Mouse (Mus musculus): Measurements from ENCODE around the gene Epor. TPM values are rescaled to one million over a fixed set of nuclear protein-coding genes. Genes with fewer than 3 reads are reported as not detected.

Gene Epor
- 1 to 10 TPM; 7.0 to 9.1 TPM for total RNA-seq (2021)
- long read RNA-seq, experiment 1, transcript Epor-201 (8 exons, 1,761 nt), result major isoform, 6 of 12 reads
- long read RNA-seq, experiment 1, partial matches to known transcripts, result 3 of 12 reads
- long read RNA-seq, experiment 1, other reads (novel, unspliced or antisense), result 3 of 12 reads
- long read RNA-seq, experiment 2, transcript Epor-201 (8 exons, 1,761 nt), result major isoform, 5 of 7 reads
- long read RNA-seq, experiment 2, partial matches to known transcripts, result 1 of 7 reads
- long read RNA-seq, experiment 2, other reads (novel, unspliced or antisense), result 1 of 7 reads

GRCm38 (mm10) chr9:21963417-21963816 lies at the start of gene Epor:
Epor (minus strand) TSS chr9:21963506.
- peak; percentile 72 for DNase-seq

DNA sequence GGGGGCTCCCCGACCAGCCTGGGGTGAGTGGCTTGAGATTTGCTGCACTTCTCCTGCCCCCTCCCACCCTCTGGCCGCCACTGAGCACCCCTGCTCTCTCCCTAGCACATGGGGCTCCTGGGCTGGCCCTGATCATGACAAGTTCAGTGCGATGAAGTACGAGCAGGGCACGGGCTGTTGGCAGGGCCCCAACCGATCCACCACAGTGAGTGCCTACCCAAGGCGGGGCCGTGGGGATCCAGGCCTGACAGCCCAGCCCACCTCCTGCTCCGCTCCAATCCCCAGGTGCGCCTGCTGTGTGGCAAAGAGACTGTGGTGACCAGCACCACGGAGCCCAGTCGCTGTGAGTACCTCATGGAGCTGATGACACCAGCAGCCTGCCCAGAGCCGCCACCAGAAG lies 49.4 kb upstream of the Epor start:
- no peak for DNase-seq

- DNase-seq, result no peak
Measured at GRCm38 (mm10) chr9:22011055-22011454, 47.7 kb upstream of the Epor start.

DNA sequence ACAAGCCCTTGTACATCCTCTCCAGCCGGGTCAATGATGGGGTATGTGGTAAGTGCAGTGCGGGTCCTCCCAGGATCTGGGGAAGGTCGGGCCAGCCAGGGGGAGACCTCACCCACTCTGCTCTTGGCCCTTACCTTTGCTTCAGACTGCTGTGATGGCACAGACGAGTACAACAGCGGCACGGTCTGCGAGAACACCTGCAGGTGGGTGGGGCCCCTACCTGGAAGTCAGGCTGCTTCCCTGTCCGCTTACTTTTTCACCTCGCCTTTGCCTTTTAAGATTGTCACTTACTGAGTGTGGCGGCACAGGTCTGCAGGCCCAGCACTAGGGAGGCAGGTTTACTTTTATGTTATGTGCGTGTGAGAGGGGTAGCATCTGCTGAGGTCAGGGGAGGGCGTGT lies 41.2 kb upstream of the Epor start:
- DNase-seq, result no peak

GRCm38 (mm10) chr9:22003163-22003554 lies 39.9 kb upstream of the Epor start:
- DNase-seq, result no peak

- DNase-seq, result peak; percentile 99
Measured at GRCm38 (mm10) chr9:22002194-22003162, 39.2 kb upstream of the Epor start, which contains the start of the genes Ccdc151 and Prkcsh. Ccdc151 (minus strand) TSS chr9:22002634. Prkcsh (plus strand) TSS chr9:22002806.

- DNase-seq, result no peak
Measured at GRCm38 (mm10) chr9:22001633-22002032, 38.3 kb upstream of the Epor start.

DNA sequence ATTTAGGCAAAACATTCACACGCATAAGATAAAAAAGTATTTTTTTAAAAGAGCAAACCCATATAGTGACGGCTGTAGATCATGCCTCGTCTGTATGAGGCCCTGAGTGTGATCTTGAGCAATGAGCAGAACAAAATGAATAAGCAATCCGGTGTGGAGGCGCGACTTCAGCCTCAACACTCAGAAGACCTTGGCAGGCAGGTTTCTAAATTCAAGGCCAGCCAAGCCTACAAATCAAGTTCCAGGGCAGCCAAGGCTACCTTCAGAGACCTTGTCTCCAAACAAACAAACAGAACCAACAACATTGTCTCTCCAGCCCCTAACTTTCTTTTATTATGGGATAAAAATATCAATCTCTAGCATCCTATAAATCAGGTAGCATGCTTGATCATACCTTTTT lies 37.0 kb upstream of the Epor start:
- peak; percentile 49 for DNase-seq

GRCm38 (mm10) chr9:21996178-21996867 lies 33.0 kb upstream of the Epor start:
- DNase-seq, result no peak

GRCm38 (mm10) chr9:21992227-21992626 lies 28.9 kb upstream of the Epor start:
- no peak for DNase-seq

- DNase-seq, result peak; percentile 87
Measured at GRCm38 (mm10) chr9:21989230-21990110, 26.2 kb upstream of the Epor start, which contains the start of gene Rgl3. Rgl3 (minus strand) TSS chr9:21989446.

DNA sequence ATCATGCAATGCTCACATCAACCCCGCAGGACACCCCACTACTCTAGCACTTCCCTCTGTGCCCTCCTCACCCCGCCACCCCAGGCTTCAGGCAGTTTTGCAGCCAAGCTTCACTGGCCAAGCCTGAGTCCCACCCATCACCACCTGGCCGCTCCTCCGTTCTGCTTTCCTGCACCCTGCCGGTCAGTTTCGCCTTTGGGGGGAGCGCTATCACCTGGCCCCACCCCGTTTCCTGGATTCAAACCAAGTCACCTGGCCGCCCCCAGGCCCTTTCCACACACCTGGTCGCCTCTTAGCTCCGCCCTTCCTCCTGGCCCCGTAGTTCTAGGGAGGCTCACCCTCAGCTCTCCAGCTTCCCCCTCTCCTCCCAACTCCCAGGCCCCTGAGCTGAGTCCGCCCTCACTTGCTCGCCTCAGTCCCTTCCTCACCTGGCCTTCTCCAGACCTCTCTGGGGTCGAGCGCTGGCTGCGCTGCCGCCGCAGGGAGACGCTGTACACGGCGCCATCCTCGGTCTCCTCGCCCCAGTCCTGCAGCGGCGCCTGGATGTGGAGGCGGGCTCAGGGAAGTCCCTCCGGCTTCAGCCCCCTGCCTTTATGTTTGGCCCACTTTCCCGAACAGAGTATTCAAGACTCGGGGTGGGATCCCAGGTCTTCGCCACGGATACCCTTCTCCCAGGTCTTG lies 25.3 kb upstream of the Epor start:
- DNase-seq, result peak; percentile 47

GRCm38 (mm10) chr9:21987592-21988342 lies 24.5 kb upstream of the Epor start:
- peak; percentile 61 for DNase-seq

GRCm38 (mm10) chr9:21983911-21984310 lies 20.6 kb upstream of the Epor start:
- DNase-seq, result no peak

DNA sequence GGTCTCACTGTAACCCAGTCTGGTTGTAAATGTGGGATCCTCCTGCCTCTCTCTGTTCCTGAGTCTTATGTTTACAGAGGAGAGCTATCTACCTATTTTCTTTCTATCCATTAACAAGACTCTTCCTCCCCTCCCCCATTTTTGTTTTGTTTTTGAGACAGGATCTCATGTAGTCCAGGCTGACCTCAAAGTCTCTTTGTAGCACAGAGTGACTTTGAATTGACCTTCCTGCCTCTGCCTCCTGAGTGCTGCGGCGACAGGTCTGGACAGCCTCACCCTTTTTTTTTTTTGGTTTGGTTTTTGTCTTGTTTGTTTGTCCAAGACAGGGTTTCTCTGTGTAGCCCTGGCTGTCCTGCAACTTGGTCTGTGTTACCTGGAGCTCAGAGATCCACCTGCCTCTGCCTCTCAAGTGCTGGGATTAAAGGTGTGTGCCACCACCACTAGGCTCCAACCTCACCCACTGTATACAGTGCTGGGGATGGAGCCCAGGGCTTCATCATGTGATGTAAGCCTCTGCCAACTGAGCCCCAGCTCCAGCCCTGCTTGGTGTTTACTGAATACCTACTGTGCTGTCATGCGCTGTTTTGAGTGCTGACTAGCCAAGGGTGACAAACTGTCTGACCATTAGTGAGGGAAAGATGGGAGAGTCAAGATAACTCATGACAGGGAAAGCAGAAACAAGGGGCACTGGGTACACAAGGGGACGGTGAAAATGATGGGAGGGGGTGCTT lies 15.3 kb upstream of the Epor start:
- no peak for DNase-seq

GRCm38 (mm10) chr9:21977972-21978371 lies 14.7 kb upstream of the Epor start:
- DNase-seq, result peak; percentile 71

DNA sequence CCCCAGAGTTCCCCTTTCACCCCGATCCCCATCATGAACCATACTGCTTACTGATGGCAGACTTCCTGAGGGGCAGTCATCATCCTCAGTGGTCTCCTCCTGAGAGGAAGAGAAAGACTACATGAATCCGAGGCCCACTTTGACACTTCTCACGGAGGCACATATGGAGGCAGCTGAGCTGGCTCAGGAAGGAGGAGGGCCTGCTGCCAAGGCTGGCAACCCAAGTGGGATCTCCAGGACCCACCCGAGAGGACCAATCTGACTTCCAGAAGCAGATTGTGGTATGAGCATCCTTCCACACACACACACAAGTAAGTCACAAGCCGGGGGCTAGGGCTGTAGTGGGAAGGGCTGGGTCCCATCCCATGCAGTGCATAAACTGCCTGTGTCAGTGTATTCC lies 14.0 kb upstream of the Epor start:
- no peak for DNase-seq

- no peak for DNase-seq
Measured at GRCm38 (mm10) chr9:21976626-21977175, 13.4 kb upstream of the Epor start.

GRCm38 (mm10) chr9:21969304-21969703 lies 6.0 kb upstream of the Epor start:
- no peak for DNase-seq

All from adrenal gland, postnatal 10 days (tissue).